Mouse (Mus musculus): Measurements from ENCODE around the gene Glul. TPM values are rescaled to one million over a fixed set of nuclear protein-coding genes. Genes with fewer than 3 reads are reported as not detected.
A peak's percentile ranks its signal among the peaks of the same experiment; 100 is the strongest.

Glul gene
- polyA plus RNA-seq, 1 experiment, result 37.6 TPM

- H3K27me3 ChIP-seq (ENCODE audit: control insufficient read depth, insufficient read depth, insufficient read length), result peaks cover 11% of the 10 kb centered on the region
- H3K4me3 ChIP-seq, result no peak overlapping the region
- H3K79me2 ChIP-seq (ENCODE audit: control insufficient read depth, insufficient read depth), result no peaks in the 10 kb centered on the region
- no peak overlapping the region for H3K4me2 ChIP-seq (ENCODE audit: low read depth)
- no peak overlapping the region for H3ac ChIP-seq (ENCODE audit: control insufficient read depth, insufficient read length)
- TF ChIP-seq SRF (IDR thresholded peaks at IDR 0.05; ENCODE audit: control insufficient read depth, insufficient read length, low read depth), result no peak
- no peaks in the 10 kb centered on the region for H3K36me3 ChIP-seq (ENCODE audit: control insufficient read depth, insufficient read depth)
These were observed 5.4 kb upstream of the Glul start for GRCm38 (mm10) chr1:153894201-153894893.

GRCm38 (mm10) chr1:153894979-153895378, 4.8 kb upstream of the Glul start:
- no peaks in the 10 kb centered on the region for H3K79me2 ChIP-seq (ENCODE audit: control insufficient read depth, insufficient read depth)
- H3K36me3 ChIP-seq (ENCODE audit: control insufficient read depth, insufficient read depth), result no peaks in the 10 kb centered on the region
- H3ac ChIP-seq (ENCODE audit: control insufficient read depth, insufficient read length), result no peak overlapping the region
- TF ChIP-seq POLR2AphosphoS2 (IDR thresholded peaks at IDR 0.05; ENCODE audit: insufficient read length, low read depth), result no peak
- TF ChIP-seq SRF (IDR thresholded peaks at IDR 0.05; ENCODE audit: control insufficient read depth, insufficient read length, low read depth), result no peak
- no peak for TF ChIP-seq POLR2A (IDR thresholded peaks at IDR 0.05; ENCODE audit: insufficient read length, low read depth)
- TF ChIP-seq MYOG (IDR thresholded peaks at IDR 0.05; ENCODE audit: control insufficient read depth in 1 of 3, insufficient read depth in 1 of 3, insufficient read length in 2 of 3, low read depth in 2 of 3), result no peak
- peaks cover 11% of the 10 kb centered on the region for H3K27me3 ChIP-seq (ENCODE audit: control insufficient read depth, insufficient read depth, insufficient read length)
- H3K4me3 ChIP-seq, result no peak overlapping the region
- H3K4me2 ChIP-seq (ENCODE audit: low read depth), result no peak overlapping the region

DNA sequence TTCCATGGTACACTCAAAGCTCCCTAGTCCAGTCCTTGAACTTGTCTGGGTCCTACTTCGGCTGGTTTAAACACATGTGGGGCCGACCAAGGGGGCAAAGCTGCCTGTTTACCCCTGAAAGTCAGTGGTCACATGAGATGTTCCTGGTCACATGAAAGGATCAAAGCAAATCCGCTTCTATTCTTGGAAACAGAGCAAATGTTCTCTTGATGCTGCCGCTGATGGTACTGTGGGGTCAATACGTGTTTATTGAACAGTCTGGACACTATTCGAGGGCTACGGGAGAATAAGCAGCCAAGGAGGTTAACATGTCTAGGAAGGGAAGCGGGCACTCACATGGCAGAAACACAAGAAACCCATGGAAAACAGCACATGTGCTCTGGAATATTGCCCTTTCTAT, 2.5 kb upstream of the Glul start:
- no peak overlapping the region for H3K4me2 ChIP-seq (ENCODE audit: low read depth)
- no peaks in the 10 kb centered on the region for H3K36me3 ChIP-seq (ENCODE audit: control insufficient read depth, insufficient read depth)
- no peak for TF ChIP-seq MYOD1 (IDR thresholded peaks at IDR 0.05; ENCODE audit: control insufficient read depth in 1 of 3, insufficient read length in 2 of 3, low read depth in 2 of 3)
- TF ChIP-seq TCF3 (IDR thresholded peaks at IDR 0.05; ENCODE audit: insufficient read length, low read depth), result no peak
- no peak for TF ChIP-seq MYOG (IDR thresholded peaks at IDR 0.05; ENCODE audit: control insufficient read depth in 1 of 3, insufficient read depth in 1 of 3, insufficient read length in 2 of 3, low read depth in 2 of 3)
- no peak overlapping the region for H3K4me3 ChIP-seq
- H3ac ChIP-seq (ENCODE audit: control insufficient read depth, insufficient read length), result no peak overlapping the region
- H3K79me2 ChIP-seq (ENCODE audit: control insufficient read depth, insufficient read depth), result peaks cover 7% of the 10 kb centered on the region
- peaks cover 11% of the 10 kb centered on the region for H3K27me3 ChIP-seq (ENCODE audit: control insufficient read depth, insufficient read depth, insufficient read length)

GRCm38 (mm10) chr1:153898989-153899730, 584 bp upstream of the Glul start:
- Histone ChIP-seq H3K79me2 (ENCODE audit: control insufficient read depth, insufficient read depth) (peaks cover 7% of the 10 kb centered on the region), H3K27me3 (ENCODE audit: control insufficient read depth, insufficient read depth, insufficient read length) (no peaks in the 10 kb centered on the region), H3K36me3 (ENCODE audit: control insufficient read depth, insufficient read depth) (peaks cover 5% of the 10 kb centered on the region), H3K4me3 (peak overlapping the region; percentile 78), H3ac (ENCODE audit: control insufficient read depth, insufficient read length) (peak overlapping the region; percentile 5), H3K4me2 (ENCODE audit: low read depth) (peak overlapping the region; percentile 96)
- TF ChIP-seq POLR2AphosphoS2 (IDR thresholded peaks at IDR 0.05; ENCODE audit: insufficient read length, low read depth), result no peak
- no peak for TF ChIP-seq TCF12 (IDR thresholded peaks at IDR 0.05; ENCODE audit: insufficient read depth, poor library complexity, severe bottlenecking)
- no peak for TF ChIP-seq E2F4 (IDR thresholded peaks at IDR 0.05; ENCODE audit: insufficient read depth)
- no peak for TF ChIP-seq TCF3 (IDR thresholded peaks at IDR 0.05; ENCODE audit: insufficient read length, low read depth)
- no peak for TF ChIP-seq REST (IDR thresholded peaks at IDR 0.05; ENCODE audit: insufficient read depth, insufficient read length)
- TF ChIP-seq MAX (IDR thresholded peaks at IDR 0.05; ENCODE audit: low read depth), result no peak
- TF ChIP-seq MYOD1 (IDR thresholded peaks at IDR 0.05; ENCODE audit: control insufficient read depth in 1 of 3, insufficient read length in 2 of 3, low read depth in 2 of 3), result no peak
- no peak for TF ChIP-seq POLR2A (IDR thresholded peaks at IDR 0.05; ENCODE audit: insufficient read length, low read depth)

DNA sequence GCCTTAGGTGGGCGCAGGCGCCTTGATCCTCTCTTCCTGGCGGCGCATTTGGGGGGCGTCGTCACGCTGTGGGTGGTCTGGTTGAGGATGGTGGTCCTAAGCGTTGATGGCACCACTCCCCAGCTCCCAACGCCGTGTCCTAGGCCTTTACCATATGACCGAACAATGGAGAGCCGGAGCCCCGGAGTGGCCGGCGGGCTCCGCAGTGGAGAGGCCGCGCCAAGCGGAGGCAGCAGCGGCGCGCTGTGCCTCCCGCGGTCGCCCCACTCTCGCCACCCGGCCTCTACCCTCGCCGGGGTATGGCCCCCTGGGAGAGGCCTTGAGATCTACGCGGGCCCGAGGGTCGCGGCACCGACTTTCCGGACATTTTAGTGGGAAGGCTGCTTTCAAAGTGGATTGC, 637 bp downstream of the Glul start:
- H3K4me3 ChIP-seq, result peak overlapping the region; percentile 78
- no peak for TF ChIP-seq MYOD1 (IDR thresholded peaks at IDR 0.05; ENCODE audit: control insufficient read depth in 1 of 3, insufficient read length in 2 of 3, low read depth in 2 of 3)
- no peak for TF ChIP-seq CEBPB (IDR thresholded peaks at IDR 0.05; ENCODE audit: insufficient read depth, poor library complexity, severe bottlenecking)
- no peak for TF ChIP-seq E2F4 (IDR thresholded peaks at IDR 0.05; ENCODE audit: insufficient read depth)
- TF ChIP-seq REST (IDR thresholded peaks at IDR 0.05; ENCODE audit: insufficient read depth, insufficient read length), result no peak
- no peak for TF ChIP-seq TCF3 (IDR thresholded peaks at IDR 0.05; ENCODE audit: insufficient read length, low read depth)
- TF ChIP-seq MYOG (IDR thresholded peaks at IDR 0.05; ENCODE audit: control insufficient read depth in 1 of 3, insufficient read depth in 1 of 3, insufficient read length in 2 of 3, low read depth in 2 of 3), result no peak
- TF ChIP-seq POLR2AphosphoS2 (IDR thresholded peaks at IDR 0.05; ENCODE audit: insufficient read length, low read depth), result no peak
- TF ChIP-seq TCF12 (IDR thresholded peaks at IDR 0.05; ENCODE audit: insufficient read depth, poor library complexity, severe bottlenecking), result no peak
- TF ChIP-seq USF1 (IDR thresholded peaks at IDR 0.05; ENCODE audit: low read depth), result no peak
- no peak for TF ChIP-seq MAX (IDR thresholded peaks at IDR 0.05; ENCODE audit: low read depth)
- TF ChIP-seq POLR2A (IDR thresholded peaks at IDR 0.05; ENCODE audit: insufficient read length, low read depth), result no peak
- TF ChIP-seq SRF (IDR thresholded peaks at IDR 0.05; ENCODE audit: control insufficient read depth, insufficient read length, low read depth), result no peak

More for the DNA sequence above, 637 bp downstream of the Glul start:
- Histone ChIP-seq H3K79me2 (ENCODE audit: control insufficient read depth, insufficient read depth) (peaks cover 7% of the 10 kb centered on the region), H3K4me2 (ENCODE audit: low read depth) (peak overlapping the region; percentile 96), H3ac (ENCODE audit: control insufficient read depth, insufficient read length) (peak overlapping the region; percentile 5), H3K27me3 (ENCODE audit: control insufficient read depth, insufficient read depth, insufficient read length) (no peaks in the 10 kb centered on the region), H3K36me3 (ENCODE audit: control insufficient read depth, insufficient read depth) (peaks cover 5% of the 10 kb centered on the region)
